19 mouse cellular contexts compared by ENCODE assay signal in the genomic region with DNA sequence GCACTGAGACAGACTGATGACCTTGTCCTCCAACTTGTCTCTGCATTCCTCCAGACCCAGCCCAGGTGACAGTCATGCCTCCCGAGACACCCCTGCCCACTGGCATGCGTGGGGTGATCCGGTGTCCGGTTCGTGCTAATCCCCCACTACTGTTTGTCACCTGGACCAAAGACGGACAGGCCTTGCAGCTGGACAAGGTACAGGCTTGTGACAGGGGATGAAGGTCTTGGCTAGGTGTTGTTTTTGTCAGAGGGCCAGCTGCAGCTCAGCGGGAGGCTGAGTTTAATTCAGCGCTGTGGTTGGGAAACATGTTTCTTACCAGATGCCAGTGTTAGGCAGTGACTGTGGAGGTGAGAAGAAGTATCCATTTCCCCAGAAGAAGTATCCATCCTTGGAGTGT. TPM values are rescaled to one million over a fixed set of nuclear protein-coding genes. Genes with fewer than 3 reads are reported as not detected.
"Had no signal": no experiment of that assay in that cellular context is flagged by ENCODE, and none has a peak within 500 bp of the region (broad histone marks: within the 10 kb centered on the region; RNA-seq: fewer than 3 reads in every experiment).

No protein-coding gene starts in this region.

- H3K9me3 ChIP-seq: limb, embryonic 12.5 days; limb, embryonic 15.5 days; liver, embryonic 12.5 days; liver, embryonic 15.5 days; midbrain, embryonic 10.5 days; midbrain, embryonic 13.5 days had no signal

- H3K4me1 ChIP-seq: liver, embryonic 15.5 days had no signal

- H3K4me3 ChIP-seq: limb, embryonic 12.5 days; limb, embryonic 15.5 days; liver, embryonic 12.5 days; liver, embryonic 15.5 days; midbrain, embryonic 10.5 days; midbrain, embryonic 13.5 days; myocyte had no signal

- H3K27me3 ChIP-seq: limb, embryonic 12.5 days; limb, embryonic 15.5 days had no signal

- ATAC-seq: hindbrain, embryonic 16.5 days; inflammation-experienced regulatory T-cells, adult 6 months; intestine, embryonic 16.5 days; liver, embryonic 12.5 days; midbrain, embryonic 13.5 days; midbrain, embryonic 16.5 days had no signal

- H3K27ac ChIP-seq: kidney, postnatal 0 days; limb, embryonic 12.5 days; limb, embryonic 15.5 days; liver, embryonic 12.5 days; liver, embryonic 15.5 days; midbrain, embryonic 10.5 days; midbrain, embryonic 13.5 days had no signal

- H3K36me3 ChIP-seq: liver, embryonic 12.5 days; liver, embryonic 15.5 days had no signal

- DNase-seq: left cerebral cortex, postnatal 4 days; lung, adult 2 months; lung, postnatal 14 days; lung, postnatal 4 days; thymus, adult 2 months; thymus, postnatal 14 days; thymus, postnatal 4 days had no signal

- H3K4me2 ChIP-seq: limb, embryonic 12.5 days; limb, embryonic 15.5 days; liver, embryonic 12.5 days; liver, embryonic 15.5 days; midbrain, embryonic 13.5 days had no signal

- H3K9ac ChIP-seq: limb, embryonic 12.5 days; limb, embryonic 15.5 days; liver, embryonic 12.5 days; liver, embryonic 15.5 days; midbrain, embryonic 13.5 days had no signal

RNA-seq across cellular contexts. Expression of gene Cfap45, which starts 28.6 kb away (rescaled TPM):
- polyA plus RNA-seq: myocyte had no signal
